Mouse (Mus musculus) midbrain, embryonic 16.5 days (tissue): ENCODE results near the gene Pld5. TPM values are rescaled to one million over a fixed set of nuclear protein-coding genes. Genes with fewer than 3 reads are reported as not detected.

Experiments used
- ATAC-seq: fragments of 200-750 bp; cut with Nextera tagmentation; 2 replicates; pipeline ENCODE4 v1.8.0; 2017; ENCODE audit warnings: moderate TSS enrichment
- H3K27ac ChIP-seq: fragments of 300-500 bp; sonication (generic); 2 replicates; pipeline ENCODE4 v1.5.1; 2014; ENCODE audit warnings: mild to moderate bottlenecking, low read length, mixed read lengths
- H3K27me3 ChIP-seq: fragments of 300-500 bp; sonication (generic); 2 replicates; pipeline ENCODE4 v1.6.1; 2014; ENCODE audit warnings: low read depth, low read length, mixed read lengths; ENCODE audit not compliant: control insufficient read depth, insufficient read depth
- H3K36me3 ChIP-seq: fragments of 300-500 bp; sonication (generic); 2 replicates; pipeline ENCODE4 v1.6.1; 2014; ENCODE audit warnings: mild to moderate bottlenecking, low read length, moderate library complexity, mixed read lengths; ENCODE audit not compliant: control insufficient read depth, insufficient read depth
- H3K4me1 ChIP-seq: fragments of 300-500 bp; sonication (generic); 2 replicates; pipeline ENCODE4 v1.6.1; 2014; ENCODE audit warnings: mild to moderate bottlenecking, low read length, mixed read lengths; ENCODE audit not compliant: control insufficient read depth, insufficient read depth
- H3K4me2 ChIP-seq: fragments of 300-500 bp; sonication (generic); 2 replicates; pipeline ENCODE4 v1.6.1; 2014; ENCODE audit warnings: mild to moderate bottlenecking, low read length, mixed read lengths
- H3K4me3 ChIP-seq: fragments of 300-500 bp; sonication (generic); 2 replicates; pipeline ENCODE4 v1.5.1; 2014; ENCODE audit warnings: low read depth, mild to moderate bottlenecking, low read length, moderate library complexity, mixed read lengths
- H3K9ac ChIP-seq: fragments of 300-500 bp; sonication (generic); 2 replicates; pipeline ENCODE4 v1.6.1; 2014; ENCODE audit warnings: low read depth, low read length, mixed read lengths
- H3K9me3 ChIP-seq: fragments of 300-500 bp; sonication (generic); replicated peaks from 2 replicates; pipeline ENCODE4 v1.6.1; 2014; ENCODE audit warnings: mild to moderate bottlenecking, low read length, mixed read lengths; ENCODE audit not compliant: control insufficient read depth, poor library complexity, severe bottlenecking
- WGBS: fragments of 180-500 bp; shearing (Covaris S2); extraction: QIAGEN DNeasy Blood & Tissue Kit; methylation state at CpG from one replicate; pipeline ENCODE4 v1.1.7; 2014; 5-methylcytosine and 5-hydroxymethylcytosine counted together
- polyA plus RNA-seq: library from polyadenylated mRNA; unstranded; fragments of >200 nt; fragmentation: Nextera tagmentation; extraction: Ambion mirVana; gene quantifications from 2 replicates; pipeline ENCODE4 v1.2.1, GENCODE M21; 2015

Gene Pld5
- polyA plus RNA-seq, 1 experiment from 2014 or later, result 5.0 TPM

- no peak for ATAC-seq
- H3K9ac ChIP-seq, result no peak overlapping the region
- no peaks in the 10 kb centered on the region for H3K36me3 ChIP-seq
- no peaks in the 10 kb centered on the region for H3K9me3 ChIP-seq
- no peaks in the 10 kb centered on the region for H3K4me1 ChIP-seq
- no peaks in the 10 kb centered on the region for H3K27me3 ChIP-seq
- no peak overlapping the region for H3K27ac ChIP-seq
- H3K4me3 ChIP-seq, result no peak overlapping the region
- WGBS, result 100% methylated on average over 1 of the region's 1 CpGs
- no peak overlapping the region for H3K4me2 ChIP-seq
These were observed 228.7 kb downstream of the Pld5 start for GRCm38 (mm10) chr1:176046375-176046774.

DNA sequence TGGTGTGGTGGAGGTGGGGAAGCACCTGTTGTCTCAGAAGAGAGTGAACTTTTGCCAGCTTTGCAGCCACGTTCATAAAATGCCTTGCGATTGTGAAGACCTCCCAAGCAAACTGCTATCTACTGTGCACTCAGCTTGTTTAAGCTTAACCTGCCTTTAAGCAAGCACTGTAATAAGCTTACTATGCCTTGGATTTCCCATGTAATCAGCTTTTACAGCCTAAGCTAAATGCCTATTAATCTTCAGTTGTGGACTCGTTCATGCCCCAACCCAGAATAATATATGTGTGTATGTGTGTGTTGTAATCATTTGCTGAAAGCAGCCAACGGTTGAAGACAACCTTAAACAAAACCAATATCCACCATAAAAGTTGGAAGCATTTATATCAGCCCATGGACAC, 232.1 kb downstream of the Pld5 start:
- Histone ChIP-seq H3K27ac (no peak overlapping the region), H3K4me3 (no peak overlapping the region), H3K9me3 (no peaks in the 10 kb centered on the region), H3K4me1 (no peaks in the 10 kb centered on the region), H3K9ac (no peak overlapping the region), H3K4me2 (no peak overlapping the region), H3K27me3 (no peaks in the 10 kb centered on the region), H3K36me3 (no peaks in the 10 kb centered on the region)
- no peak for ATAC-seq
- 74% methylated on average over 4 of the region's 4 CpGs for WGBS

DNA sequence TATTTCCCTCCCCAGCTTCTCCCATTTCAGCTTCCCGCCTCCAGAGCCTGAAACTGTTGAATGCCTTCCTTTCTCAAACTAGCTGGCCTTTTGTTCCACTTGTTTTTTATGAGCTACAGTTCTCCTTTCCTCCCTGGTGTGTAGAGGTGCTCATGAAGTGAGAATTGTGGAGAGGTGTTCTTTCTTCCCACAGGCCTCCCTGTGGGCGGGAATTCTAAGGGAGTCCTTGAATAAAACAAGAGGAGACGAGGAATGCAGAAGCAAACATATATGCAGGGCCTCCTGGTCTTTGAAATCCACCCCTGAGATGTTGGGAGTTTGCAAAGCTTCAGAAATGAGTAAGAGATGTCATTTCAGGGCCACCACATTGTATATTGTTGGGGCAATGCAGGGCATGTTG, 235.2 kb downstream of the Pld5 start:
- Histone ChIP-seq H3K4me1 (no peaks in the 10 kb centered on the region), H3K27ac (no peak overlapping the region), H3K9ac (no peak overlapping the region), H3K9me3 (no peaks in the 10 kb centered on the region), H3K4me3 (no peak overlapping the region), H3K4me2 (no peak overlapping the region), H3K27me3 (no peaks in the 10 kb centered on the region), H3K36me3 (no peaks in the 10 kb centered on the region)
- ATAC-seq, result no peak
- WGBS, result 29% methylated on average over 3 of the region's 3 CpGs

DNA sequence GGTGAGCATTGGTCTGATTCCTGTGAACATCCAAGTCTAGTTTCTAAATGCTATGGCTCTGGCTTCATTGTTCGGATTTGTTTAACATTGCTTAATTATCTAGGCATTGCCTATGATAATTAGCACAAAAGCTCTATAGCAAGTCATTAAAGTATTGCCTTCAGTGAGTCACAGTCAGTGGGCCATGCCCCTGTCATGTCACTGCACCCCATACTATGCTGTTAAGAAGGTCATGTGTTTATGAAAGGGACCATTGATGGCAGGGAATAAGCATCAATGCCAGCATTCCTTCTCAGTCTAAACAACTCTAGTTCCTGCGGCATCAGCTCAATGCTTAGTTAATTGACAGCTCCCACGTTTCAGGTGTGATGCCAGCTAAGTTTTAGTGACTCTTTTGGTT, 239.1 kb downstream of the Pld5 start:
- H3K4me2 ChIP-seq, result no peak overlapping the region
- H3K4me1 ChIP-seq, result no peaks in the 10 kb centered on the region
- no peak for ATAC-seq
- WGBS, result 59% methylated on average over 3 of the region's 3 CpGs
- H3K36me3 ChIP-seq, result no peaks in the 10 kb centered on the region
- no peak overlapping the region for H3K4me3 ChIP-seq
- no peak overlapping the region for H3K27ac ChIP-seq
- no peaks in the 10 kb centered on the region for H3K27me3 ChIP-seq
- H3K9ac ChIP-seq, result no peak overlapping the region
- no peaks in the 10 kb centered on the region for H3K9me3 ChIP-seq

- Histone ChIP-seq H3K27me3 (no peaks in the 10 kb centered on the region), H3K27ac (no peak overlapping the region), H3K9me3 (no peaks in the 10 kb centered on the region), H3K4me3 (no peak overlapping the region), H3K9ac (no peak overlapping the region), H3K36me3 (no peaks in the 10 kb centered on the region), H3K4me1 (no peaks in the 10 kb centered on the region), H3K4me2 (no peak overlapping the region)
- no peak for ATAC-seq
- 88% methylated on average over 6 of the region's 6 CpGs for WGBS
These were observed 240.4 kb downstream of the Pld5 start for GRCm38 (mm10) chr1:176034699-176035098.

GRCm38 (mm10) chr1:176033698-176034097, 241.4 kb downstream of the Pld5 start:
- Histone ChIP-seq H3K4me3 (no peak overlapping the region), H3K9ac (no peak overlapping the region), H3K4me2 (no peak overlapping the region), H3K9me3 (no peaks in the 10 kb centered on the region), H3K27ac (no peak overlapping the region), H3K27me3 (no peaks in the 10 kb centered on the region), H3K4me1 (no peaks in the 10 kb centered on the region), H3K36me3 (no peaks in the 10 kb centered on the region)
- WGBS, result 69% methylated on average over 5 of the region's 5 CpGs
- ATAC-seq, result no peak

GRCm38 (mm10) chr1:176029063-176029462, 246.0 kb downstream of the Pld5 start:
- ATAC-seq, result no peak
- WGBS, result 83% methylated on average over 1 of the region's 1 CpGs
- H3K4me2 ChIP-seq, result no peak overlapping the region
- H3K36me3 ChIP-seq, result no peaks in the 10 kb centered on the region
- H3K4me3 ChIP-seq, result no peak overlapping the region
- H3K27me3 ChIP-seq, result no peaks in the 10 kb centered on the region
- no peaks in the 10 kb centered on the region for H3K4me1 ChIP-seq
- H3K9ac ChIP-seq, result no peak overlapping the region
- no peak overlapping the region for H3K27ac ChIP-seq
- H3K9me3 ChIP-seq, result no peaks in the 10 kb centered on the region

DNA sequence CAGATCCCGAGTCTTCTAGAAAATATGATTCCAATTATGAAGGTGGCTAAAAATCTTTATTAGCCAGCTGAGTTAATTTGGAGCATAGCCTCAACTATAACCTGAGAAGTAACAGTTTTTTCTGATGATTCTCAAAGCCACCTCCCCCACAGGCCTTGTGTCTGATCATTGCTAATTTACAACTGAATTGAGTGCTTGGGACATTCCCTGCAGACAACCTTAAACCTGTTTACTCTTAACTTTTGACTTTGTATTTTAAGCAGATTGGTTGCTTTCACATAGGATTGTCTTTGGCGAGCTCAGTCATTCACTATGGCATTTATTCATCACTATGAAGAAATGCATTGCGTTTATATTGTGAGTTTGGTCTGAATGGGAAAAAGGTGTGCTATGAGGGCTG, 246.7 kb downstream of the Pld5 start:
- no peaks in the 10 kb centered on the region for H3K4me1 ChIP-seq
- H3K4me2 ChIP-seq, result no peak overlapping the region
- no peak for ATAC-seq
- 66% methylated on average over 3 of the region's 3 CpGs for WGBS
- H3K9ac ChIP-seq, result no peak overlapping the region
- H3K4me3 ChIP-seq, result no peak overlapping the region
- H3K27ac ChIP-seq, result no peak overlapping the region
- no peaks in the 10 kb centered on the region for H3K9me3 ChIP-seq
- no peaks in the 10 kb centered on the region for H3K27me3 ChIP-seq
- H3K36me3 ChIP-seq, result no peaks in the 10 kb centered on the region

DNA sequence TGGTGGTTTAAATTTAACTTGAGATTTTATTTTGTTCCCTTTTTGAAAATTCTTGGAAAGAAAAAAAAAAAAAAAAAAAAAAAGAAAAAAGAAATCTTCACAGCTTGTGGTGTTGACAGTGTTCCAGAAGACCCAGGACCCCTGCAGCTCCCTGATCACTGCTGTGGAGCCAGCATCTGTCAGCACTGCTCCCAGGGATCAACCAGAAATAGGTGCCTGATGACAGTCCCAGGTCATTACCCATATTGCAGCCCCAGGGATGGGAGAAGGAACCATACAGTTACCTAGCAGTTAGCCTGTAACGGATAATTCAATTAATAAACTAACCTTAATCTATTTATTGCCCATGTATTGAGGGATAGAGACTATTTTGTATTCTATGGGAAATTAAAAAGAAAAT, 250.6 kb downstream of the Pld5 start:
- H3K36me3 ChIP-seq, result no peaks in the 10 kb centered on the region
- ATAC-seq, result no peak

GRCm38 (mm10) chr1:176018523-176018922, 256.6 kb downstream of the Pld5 start:
- H3K9me3 ChIP-seq, result no peaks in the 10 kb centered on the region
- H3K4me1 ChIP-seq, result no peaks in the 10 kb centered on the region
- no peak for ATAC-seq
- WGBS, result 92% methylated on average over 3 of the region's 3 CpGs
- no peaks in the 10 kb centered on the region for H3K36me3 ChIP-seq
- H3K9ac ChIP-seq, result no peak overlapping the region
- H3K27ac ChIP-seq, result no peak overlapping the region
- H3K4me2 ChIP-seq, result no peak overlapping the region
- H3K27me3 ChIP-seq, result no peaks in the 10 kb centered on the region
- no peak overlapping the region for H3K4me3 ChIP-seq

More for the DNA sequence above, 250.6 kb downstream of the Pld5 start:
- Histone ChIP-seq H3K27ac (no peak overlapping the region), H3K27me3 (no peaks in the 10 kb centered on the region), H3K4me1 (no peaks in the 10 kb centered on the region), H3K9me3 (no peaks in the 10 kb centered on the region), H3K4me3 (no peak overlapping the region), H3K9ac (no peak overlapping the region), H3K4me2 (no peak overlapping the region)
- WGBS, result 47% methylated on average over 1 of the region's 1 CpGs
